Mouse (Mus musculus) adrenal gland, postnatal 4 days (tissue): ENCODE measurements around the gene Scnn1g. TPM values are rescaled to one million over a fixed set of nuclear protein-coding genes. Genes with fewer than 3 reads are reported as not detected.

Experiments used
- DNase-seq, 2 experiments: peaks; one replicate each; pipeline ENCODE4 v3.0.0; 2021 to 2022; ENCODE audit warnings: low spot score in 2 of 2, mixed read lengths in 2 of 2
- long read RNA-seq, 2 experiments: library from polyadenylated mRNA; stranded (forward); transcript quantifications; one replicate each; pipeline ENCODE4 v2.0.0; 2021
- total RNA-seq, 2 experiments: library from RNA; stranded (reverse); gene quantifications; 2 replicates each; pipeline ENCODE4 v1.2.3; 2021

The Scnn1g gene
- total RNA-seq: 1 to 10 TPM in 1 of 2 experiments, under 1 TPM in 1; 0.23 to 5.2 TPM
- long read RNA-seq, experiment 1: 0 reads
- long read RNA-seq, experiment 2, transcript Scnn1g-201 (13 exons, 2,991 nt): major isoform, 7 of 10 reads
- long read RNA-seq, experiment 2, partial matches to known transcripts: 3 of 10 reads
- long read RNA-seq, experiment 2, other reads (novel, unspliced or antisense): 0 of 10 reads

GRCm38 (mm10) chr7:121734171-121734831, at the start of gene Scnn1g:
TSS of gene Scnn1g (plus strand) at chr7:121734479.
- peak; percentile 58 to 74 for DNase-seq

- DNase-seq: no peak
Measured at GRCm38 (mm10) chr7:121685140-121685984, 48.9 kb upstream of the Scnn1g start.

GRCm38 (mm10) chr7:121689338-121689737, 44.9 kb upstream of the Scnn1g start:
- no peak for DNase-seq

- DNase-seq: no peak
Measured at GRCm38 (mm10) chr7:121691803-121692202, 42.5 kb upstream of the Scnn1g start.

GRCm38 (mm10) chr7:121697170-121697569, 37.1 kb upstream of the Scnn1g start:
- no peak for DNase-seq

- DNase-seq: no peak
Measured at GRCm38 (mm10) chr7:121697574-121697973, 36.7 kb upstream of the Scnn1g start.

GRCm38 (mm10) chr7:121699218-121699617, 35.1 kb upstream of the Scnn1g start:
- no peak for DNase-seq

- no peak for DNase-seq
Measured at GRCm38 (mm10) chr7:121700480-121700879, 33.8 kb upstream of the Scnn1g start.

GRCm38 (mm10) chr7:121701983-121702382, 32.3 kb upstream of the Scnn1g start:
- DNase-seq: no peak

GRCm38 (mm10) chr7:121705051-121705450, 29.2 kb upstream of the Scnn1g start:
- DNase-seq: no peak

GRCm38 (mm10) chr7:121706411-121707072, 27.7 kb upstream of the Scnn1g start:
- peak; percentile 19 to 22 for DNase-seq

GRCm38 (mm10) chr7:121707073-121707667, 27.1 kb upstream of the Scnn1g start, which contains the start of gene Usp31:
TSS of gene Usp31 (minus strand) at chr7:121707253.
- peak; percentile 75 to 87 for DNase-seq

GRCm38 (mm10) chr7:121711171-121711570, 23.1 kb upstream of the Scnn1g start:
- no peak for DNase-seq

- DNase-seq: no peak
Measured at GRCm38 (mm10) chr7:121717031-121717430, 17.2 kb upstream of the Scnn1g start.

- peak in 1 of 2 experiments; percentile 14 for DNase-seq
Measured at GRCm38 (mm10) chr7:121730225-121730624, 4.1 kb upstream of the Scnn1g start.

- DNase-seq: no peak
Measured at GRCm38 (mm10) chr7:121737511-121738415, 3.5 kb downstream of the Scnn1g start.

- no peak for DNase-seq
Measured at GRCm38 (mm10) chr7:121750244-121750643, 16.0 kb downstream of the Scnn1g start.

GRCm38 (mm10) chr7:121754748-121755147, 20.5 kb downstream of the Scnn1g start:
- DNase-seq: no peak

GRCm38 (mm10) chr7:121763328-121763727, 29.0 kb downstream of the Scnn1g start:
- no peak for DNase-seq

GRCm38 (mm10) chr7:121767900-121768299, 33.6 kb downstream of the Scnn1g start:
- no peak for DNase-seq
